Mouse (Mus musculus): ENCODE measurements at regions not wholly inside any gene's neighbourhood (a gene's known extent, or its start where the extent isn't known, plus 50 kb on each side); places are given as distances from the start of the nearest gene placed in this dataset.
A peak's percentile ranks its signal among the peaks of the same experiment; 100 is the strongest.

DNA sequence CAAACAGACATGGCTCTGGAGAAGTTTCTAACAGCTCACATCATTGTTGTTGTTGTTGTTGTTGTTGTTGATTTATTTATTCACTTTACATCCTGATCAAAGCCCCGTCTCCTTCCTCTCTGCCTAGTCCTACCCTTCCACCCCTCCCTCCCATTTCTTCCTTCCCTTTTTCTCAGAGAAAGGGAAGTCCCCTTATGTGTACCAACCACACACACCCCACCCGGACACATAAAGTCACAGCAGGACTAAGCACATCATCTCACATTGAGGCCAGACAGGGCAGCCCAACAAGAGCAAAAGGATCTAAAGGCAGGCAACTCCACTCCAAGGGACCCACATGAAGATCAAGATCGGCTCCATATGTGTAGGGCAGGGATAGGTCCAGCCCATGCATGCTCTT lies 130.1 kb upstream of the Cdyl start:
- 75% methylated on average over 3 of the region's 3 CpGs for WGBS
- Histone ChIP-seq H3K36me3 (ENCODE audit: control insufficient read depth, insufficient read depth, low read length) (no peaks in the 10 kb centered on the region), H3K4me1 (ENCODE audit: control insufficient read depth, insufficient read depth, low read length) (no peaks in the 10 kb centered on the region), H3K27ac (replicated peaks; ENCODE audit: insufficient read depth, low read depth, low read length) (no peak overlapping the region), H3K4me3 (ENCODE audit: insufficient read depth, low read depth, low read length) (no peak overlapping the region), H3K27me3 (ENCODE audit: control insufficient read depth, insufficient read depth, low read length) (no peaks in the 10 kb centered on the region), H3K9ac (ENCODE audit: low read depth, low read length) (no peak overlapping the region), H3K79me2 (ENCODE audit: control insufficient read depth, insufficient read depth, low read length) (no peaks in the 10 kb centered on the region)
- DNase-seq (ENCODE audit: extremely low read depth, low read depth, low spot score): no peak
- TF ChIP-seq CTCF (IDR thresholded peaks at IDR 0.05; ENCODE audit: low read depth, low read length) (no peak), POLR2A (IDR thresholded peaks at IDR 0.05; ENCODE audit: extremely low read depth, insufficient read depth, low read length) (no peak)

DNA sequence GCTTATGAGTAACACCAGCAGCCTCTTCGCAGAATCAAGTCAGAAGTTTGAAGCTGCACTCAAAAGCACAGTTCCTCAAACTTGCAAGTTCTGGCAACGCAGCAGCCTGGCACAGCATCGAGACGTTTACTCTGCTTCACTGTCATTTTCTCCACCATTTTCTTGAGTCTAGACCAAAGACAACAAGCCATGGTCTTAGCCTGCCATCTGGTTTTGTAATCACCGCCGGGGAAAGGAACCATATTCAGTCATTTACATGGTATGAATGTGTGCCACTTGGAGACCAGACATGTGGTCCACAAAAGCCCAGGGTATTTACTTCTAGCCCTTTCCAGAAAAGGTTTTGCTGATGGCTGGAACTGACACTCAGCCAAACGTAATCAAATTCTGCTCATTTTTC lies 122.5 kb upstream of the Cdyl start:
- Histone ChIP-seq H3K27ac (replicated peaks; ENCODE audit: insufficient read depth, low read depth, low read length) (no peak overlapping the region), H3K4me1 (ENCODE audit: control insufficient read depth, insufficient read depth, low read length) (no peaks in the 10 kb centered on the region), H3K9ac (ENCODE audit: low read depth, low read length) (no peak overlapping the region), H3K27me3 (ENCODE audit: control insufficient read depth, insufficient read depth, low read length) (no peaks in the 10 kb centered on the region), H3K36me3 (ENCODE audit: control insufficient read depth, insufficient read depth, low read length) (no peaks in the 10 kb centered on the region), H3K79me2 (ENCODE audit: control insufficient read depth, insufficient read depth, low read length) (no peaks in the 10 kb centered on the region), H3K4me3 (ENCODE audit: insufficient read depth, low read depth, low read length) (no peak overlapping the region)
- DNase-seq (ENCODE audit: extremely low read depth, low read depth, low spot score): no peak
- WGBS: 88% methylated on average over 7 of the region's 7 CpGs
- TF ChIP-seq CTCF (IDR thresholded peaks at IDR 0.05; ENCODE audit: low read depth, low read length): no peak
- TF ChIP-seq POLR2A (IDR thresholded peaks at IDR 0.05; ENCODE audit: extremely low read depth, insufficient read depth, low read length): no peak

DNA sequence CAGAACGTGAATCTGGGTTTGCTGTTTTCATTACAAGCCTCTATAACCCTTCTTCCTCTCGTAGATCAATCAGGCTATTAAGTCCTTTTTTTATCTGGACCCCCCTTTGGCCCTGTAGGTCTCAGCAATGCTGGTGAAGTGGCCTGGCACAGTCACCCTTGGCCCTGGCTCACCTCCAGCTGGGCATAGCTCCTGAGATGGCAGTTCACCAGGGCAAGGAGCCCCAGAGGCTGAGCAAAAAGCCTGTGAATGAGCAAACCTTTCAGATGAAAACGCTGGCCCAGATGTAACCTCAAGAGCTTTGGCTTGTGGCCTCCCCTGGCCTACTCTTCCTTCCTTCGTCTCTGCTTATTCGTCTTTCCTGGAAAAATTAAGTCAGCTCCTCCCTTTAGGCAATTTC lies 121.7 kb upstream of the Cdyl start:
- Histone ChIP-seq H3K9ac (ENCODE audit: low read depth, low read length) (no peak overlapping the region), H3K79me2 (ENCODE audit: control insufficient read depth, insufficient read depth, low read length) (no peaks in the 10 kb centered on the region), H3K27ac (replicated peaks; ENCODE audit: insufficient read depth, low read depth, low read length) (no peak overlapping the region), H3K36me3 (ENCODE audit: control insufficient read depth, insufficient read depth, low read length) (no peaks in the 10 kb centered on the region), H3K4me1 (ENCODE audit: control insufficient read depth, insufficient read depth, low read length) (no peaks in the 10 kb centered on the region), H3K27me3 (ENCODE audit: control insufficient read depth, insufficient read depth, low read length) (no peaks in the 10 kb centered on the region), H3K4me3 (ENCODE audit: insufficient read depth, low read depth, low read length) (no peak overlapping the region)
- 70% methylated on average over 5 of the region's 5 CpGs for WGBS
- peak; percentile 5 for DNase-seq (ENCODE audit: extremely low read depth, low read depth, low spot score)
- no peak for TF ChIP-seq POLR2A (IDR thresholded peaks at IDR 0.05; ENCODE audit: extremely low read depth, insufficient read depth, low read length)

DNA sequence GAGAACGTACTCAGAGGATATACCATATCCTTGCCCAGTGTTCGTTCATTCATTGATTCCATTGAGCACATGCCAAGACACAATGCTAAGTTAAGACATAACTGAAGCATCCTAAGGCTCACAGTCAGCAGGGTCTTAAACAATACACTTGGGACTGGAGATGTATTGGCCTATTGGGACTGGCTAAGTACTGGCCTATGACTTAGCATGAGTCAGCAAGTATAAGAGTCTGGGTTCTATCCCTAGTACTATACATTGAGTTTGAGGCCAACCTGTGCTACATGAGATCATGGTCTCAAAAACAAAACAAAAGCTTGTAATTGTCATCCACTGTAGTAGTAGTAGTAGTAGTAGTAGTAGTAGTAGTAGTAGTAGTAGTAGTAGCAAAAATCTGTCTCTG lies 119.2 kb upstream of the Cdyl start:
- H3K4me1 ChIP-seq (ENCODE audit: control insufficient read depth, insufficient read depth, low read length): no peaks in the 10 kb centered on the region
- H3K79me2 ChIP-seq (ENCODE audit: control insufficient read depth, insufficient read depth, low read length): no peaks in the 10 kb centered on the region; the same call in 1 of the 2 replicates
- no peak for DNase-seq (ENCODE audit: extremely low read depth, low read depth, low spot score)
- no peak for TF ChIP-seq POLR2A (IDR thresholded peaks at IDR 0.05; ENCODE audit: extremely low read depth, insufficient read depth, low read length)
- no peak for TF ChIP-seq CTCF (IDR thresholded peaks at IDR 0.05; ENCODE audit: low read depth, low read length)
- H3K4me3 ChIP-seq (ENCODE audit: insufficient read depth, low read depth, low read length): no peak overlapping the region
- no peak overlapping the region for H3K27ac ChIP-seq (replicated peaks; ENCODE audit: insufficient read depth, low read depth, low read length)
- H3K27me3 ChIP-seq (ENCODE audit: control insufficient read depth, insufficient read depth, low read length): 0 out of 2 replicates have a peak, but pooled peaks cover under 1% of the 10 kb centered on the region
- H3K9ac ChIP-seq (ENCODE audit: low read depth, low read length): no peak overlapping the region
- WGBS: 90% methylated on average over 2 of the region's 2 CpGs
- no peaks in the 10 kb centered on the region for H3K36me3 ChIP-seq (ENCODE audit: control insufficient read depth, insufficient read depth, low read length)

DNA sequence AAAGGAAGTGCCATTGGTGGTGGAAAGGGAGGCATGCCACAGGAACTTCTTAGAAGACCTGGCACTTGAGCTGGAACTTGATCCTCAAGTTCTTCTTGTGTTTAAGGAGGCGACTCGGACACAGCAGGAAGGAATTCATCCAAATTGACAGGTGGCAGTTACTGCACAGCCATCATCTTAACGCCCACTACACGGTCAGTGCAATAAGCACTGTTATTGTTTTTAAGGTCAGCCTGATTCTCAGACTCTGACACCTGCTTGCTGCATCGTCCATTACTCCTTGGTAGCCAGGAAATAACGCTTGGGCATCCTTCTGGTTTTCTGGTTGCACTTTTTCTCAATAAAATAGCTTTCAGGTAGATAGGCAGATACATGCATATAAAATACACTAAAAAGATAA lies 118.6 kb upstream of the Cdyl start:
- H3K79me2 ChIP-seq (ENCODE audit: control insufficient read depth, insufficient read depth, low read length): no peaks in the 10 kb centered on the region; the same call in 1 of the 2 replicates
- no peak for TF ChIP-seq POLR2A (IDR thresholded peaks at IDR 0.05; ENCODE audit: extremely low read depth, insufficient read depth, low read length)
- TF ChIP-seq CTCF (IDR thresholded peaks at IDR 0.05; ENCODE audit: low read depth, low read length): no peak
- no peak overlapping the region for H3K9ac ChIP-seq (ENCODE audit: low read depth, low read length)
- no peaks in the 10 kb centered on the region for H3K36me3 ChIP-seq (ENCODE audit: control insufficient read depth, insufficient read depth, low read length)
- H3K4me3 ChIP-seq (ENCODE audit: insufficient read depth, low read depth, low read length): no peak overlapping the region
- 91% methylated on average over 6 of the region's 6 CpGs for WGBS
- no peak overlapping the region for H3K27ac ChIP-seq (replicated peaks; ENCODE audit: insufficient read depth, low read depth, low read length)
- no peaks in the 10 kb centered on the region for H3K4me1 ChIP-seq (ENCODE audit: control insufficient read depth, insufficient read depth, low read length)
- H3K27me3 ChIP-seq (ENCODE audit: control insufficient read depth, insufficient read depth, low read length): 0 out of 2 replicates have a peak, but pooled peaks cover 2% of the 10 kb centered on the region
- no peak for DNase-seq (ENCODE audit: extremely low read depth, low read depth, low spot score)

DNA sequence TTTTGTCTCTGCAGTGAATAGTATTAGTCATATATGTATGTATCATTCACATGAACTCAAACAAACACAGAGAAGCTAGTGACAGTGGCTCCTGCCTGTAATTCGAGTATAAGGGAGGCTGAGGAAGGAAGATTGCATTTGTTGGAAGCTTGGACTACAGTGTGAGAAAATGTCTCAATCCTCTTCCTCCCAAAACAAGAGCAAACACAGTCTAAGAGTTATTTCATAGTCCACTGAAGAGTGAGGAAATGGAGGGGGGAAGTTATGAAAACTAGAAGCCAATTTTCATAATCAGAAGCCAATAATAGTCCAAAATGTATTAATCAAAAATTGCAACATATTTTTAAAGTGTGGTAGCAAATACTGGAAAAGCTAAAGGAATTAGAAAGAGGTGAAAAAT lies 95.6 kb upstream of the Cdyl start:
- TF ChIP-seq CTCF (IDR thresholded peaks at IDR 0.05; ENCODE audit: low read depth, low read length) (no peak), POLR2A (IDR thresholded peaks at IDR 0.05; ENCODE audit: extremely low read depth, insufficient read depth, low read length) (no peak)
- Histone ChIP-seq H3K27me3 (ENCODE audit: control insufficient read depth, insufficient read depth, low read length) (no peaks in the 10 kb centered on the region), H3K79me2 (ENCODE audit: control insufficient read depth, insufficient read depth, low read length) (no peaks in the 10 kb centered on the region), H3K27ac (replicated peaks; ENCODE audit: insufficient read depth, low read depth, low read length) (no peak overlapping the region), H3K4me1 (ENCODE audit: control insufficient read depth, insufficient read depth, low read length) (no peaks in the 10 kb centered on the region), H3K36me3 (ENCODE audit: control insufficient read depth, insufficient read depth, low read length) (no peaks in the 10 kb centered on the region), H3K9ac (ENCODE audit: low read depth, low read length) (no peak overlapping the region), H3K4me3 (ENCODE audit: insufficient read depth, low read depth, low read length) (no peak overlapping the region)
- WGBS: 33% methylated on average over 1 of the region's 1 CpGs
- no peak for DNase-seq (ENCODE audit: extremely low read depth, low read depth, low spot score)
